Mouse (Mus musculus) cerebellum, adult 2 months (tissue): ENCODE measurements around the gene Cd5.

ENCODE experiments used
- CTCF ChIP-seq: fragments of 200-500 bp; IDR thresholded peaks from 2 replicates; pipeline ENCODE4 v1.5.1; 2011; ENCODE audit warnings: low read depth, mild to moderate bottlenecking, control low read depth, low read length, moderate library complexity, borderline replicate concordance; ENCODE audit not compliant: insufficient read depth
- POLR2A ChIP-seq: fragments of 200-500 bp; IDR thresholded peaks from 2 replicates; pipeline ENCODE4 v1.6.1; 2011; ENCODE audit warnings: low read length, control low read depth, borderline replicate concordance; ENCODE audit not compliant: insufficient read depth

- no peak for TF ChIP-seq CTCF
- TF ChIP-seq POLR2A, result no peak
Measured at GRCm38 (mm10) chr19:10738811-10739210, at the start of gene Cd5.
